Mouse (Mus musculus) left cerebral cortex, adult 11 months (tissue): ENCODE measurements around the gene Smyd4.

Source experiments
- DNase-seq: peaks from one replicate; pipeline ENCODE4 v3.0.0; 2022; ENCODE audit warnings: low spot score

Smyd4 gene

DNA sequence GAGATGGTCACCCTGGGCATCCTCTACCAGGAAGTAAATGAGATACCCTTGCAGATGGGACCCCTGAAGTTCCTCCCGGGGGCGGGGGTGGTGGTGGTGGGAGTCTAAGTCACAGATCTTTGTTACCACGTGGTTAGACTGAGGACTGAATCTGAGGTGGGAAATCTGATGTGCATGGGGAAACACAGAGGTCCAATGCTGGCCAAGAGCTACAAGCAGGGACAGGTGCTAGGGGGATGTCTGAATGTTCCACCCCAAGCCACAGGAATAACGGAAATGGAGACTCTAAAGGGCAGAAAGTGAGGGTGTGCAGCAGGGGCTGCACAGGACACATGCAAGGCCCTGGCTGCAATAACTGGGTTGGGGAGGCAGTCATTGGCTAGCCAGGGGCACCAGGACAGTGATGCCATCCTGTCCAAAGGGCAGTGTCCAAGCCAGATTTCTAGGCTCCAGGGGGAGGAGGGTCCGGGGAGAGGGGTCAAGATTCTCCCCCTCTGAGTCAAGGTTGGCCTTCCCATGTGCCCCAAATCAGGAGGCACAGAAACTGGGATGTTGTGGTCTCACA is 72.7 kb downstream of the Smyd4 start:
- no peak for DNase-seq

DNA sequence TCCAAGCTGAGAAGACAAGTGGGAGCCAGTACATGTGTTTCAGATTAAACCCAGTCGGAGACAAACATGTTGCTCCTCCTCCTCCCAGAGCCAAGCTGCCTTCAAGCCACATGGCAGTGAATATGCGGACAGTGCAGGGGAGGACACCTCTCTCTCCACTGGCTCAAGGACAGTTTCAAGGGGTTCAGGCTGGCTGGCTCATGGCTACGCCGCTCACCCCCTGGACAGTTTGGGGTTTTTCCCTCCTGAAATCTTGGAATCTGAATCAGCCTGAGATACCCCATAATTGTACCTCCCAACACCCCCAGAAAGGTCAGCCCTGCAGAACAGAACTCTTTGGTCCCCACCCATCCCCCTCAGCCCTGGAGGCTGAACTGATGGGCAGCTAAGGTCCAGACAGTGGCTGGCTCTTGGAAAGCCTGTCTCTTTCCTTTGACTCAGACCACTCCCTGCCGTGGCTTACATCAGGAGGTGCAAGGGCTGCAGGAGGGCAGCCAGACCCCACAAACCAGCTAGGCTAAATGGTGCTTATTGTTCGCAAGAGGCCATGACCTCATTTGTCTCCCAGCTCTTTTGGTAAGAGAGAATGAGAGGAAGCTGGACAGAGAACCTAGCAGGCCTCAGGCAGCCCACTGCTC is 73.3 kb downstream of the Smyd4 start:
- no peak for DNase-seq

DNA sequence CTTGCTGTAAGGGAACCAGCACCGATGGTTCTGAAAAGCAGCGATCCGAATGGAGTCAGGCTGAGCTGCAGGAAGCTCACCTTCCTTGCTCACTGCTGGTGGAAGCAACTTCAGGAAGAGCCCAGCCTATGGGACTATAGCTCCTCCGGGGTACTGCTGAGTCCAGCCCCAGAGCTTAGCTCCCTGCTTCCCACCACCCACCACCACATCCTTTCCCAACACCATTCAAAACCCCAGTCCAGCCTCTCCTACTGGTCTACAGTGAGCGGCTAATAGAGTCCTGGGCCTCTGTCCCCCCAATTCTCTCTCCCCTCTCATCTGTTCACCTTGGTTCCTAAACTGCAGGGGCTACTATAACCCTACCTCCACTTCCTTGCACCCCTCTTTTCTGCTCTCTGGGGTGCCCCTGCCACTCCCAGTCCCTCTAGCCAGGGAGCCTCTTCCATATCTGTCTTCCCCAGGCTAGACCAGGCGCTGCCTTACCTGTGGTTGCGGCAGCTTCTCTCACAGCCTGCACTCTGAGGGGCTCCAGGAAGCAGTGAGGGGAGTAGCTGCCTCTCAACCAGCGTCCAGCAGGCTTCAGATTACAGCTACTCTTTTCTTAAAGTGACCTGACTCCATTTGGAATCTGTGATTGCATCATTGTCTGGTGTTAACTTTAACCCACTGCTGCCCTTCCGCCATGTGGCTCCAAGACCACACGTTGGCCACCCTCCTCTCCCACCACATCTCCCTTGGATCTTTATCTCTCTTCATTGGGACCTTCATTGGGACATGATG is 74.0 kb downstream of the Smyd4 start, which contains the start of gene Serpinf1:
Serpinf1 (minus strand) TSS at position 689 of the 780 bp plus-strand sequence.
- DNase-seq, result no peak

DNA sequence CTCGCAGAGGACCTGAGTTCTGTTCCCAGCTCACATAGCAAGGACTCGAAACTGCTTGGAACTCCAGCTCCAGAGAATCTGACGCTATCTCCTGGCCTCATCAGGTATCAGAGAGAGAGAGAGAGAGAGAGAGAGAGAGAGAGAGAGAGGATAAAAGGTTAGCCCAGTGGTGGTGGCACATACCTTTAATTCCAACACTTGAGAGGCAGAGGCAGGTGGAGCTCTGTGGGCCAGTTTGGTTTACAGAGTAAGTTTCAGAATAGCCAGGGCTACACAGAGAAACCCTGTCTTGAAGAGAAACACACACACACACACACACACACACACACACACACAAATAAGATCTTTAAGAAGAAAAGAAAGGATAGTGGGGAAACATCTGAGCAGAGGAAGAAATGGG is 74.9 kb downstream of the Smyd4 start:
- DNase-seq, result no peak

DNA sequence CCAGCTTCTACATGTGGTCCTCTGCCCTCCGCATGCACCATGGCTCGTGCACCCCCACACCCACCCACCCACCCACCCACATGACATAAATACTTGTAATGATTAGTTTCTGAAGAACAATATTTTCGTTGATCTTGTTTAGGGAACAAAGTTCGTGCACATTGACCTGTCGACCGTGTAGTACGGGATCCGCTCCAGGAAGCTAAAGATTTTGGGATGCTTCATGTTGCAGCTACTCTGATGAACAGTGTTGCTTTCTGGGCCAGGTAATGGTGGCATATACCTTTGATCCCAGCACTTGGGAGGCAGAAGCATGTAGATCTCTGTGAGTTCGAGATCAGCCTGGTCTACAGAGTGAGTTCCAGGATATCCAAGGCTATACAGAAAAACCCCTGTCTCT is 75.8 kb downstream of the Smyd4 start:
- DNase-seq, result no peak

- no peak for DNase-seq
Measured at GRCm38 (mm10) chr11:75424459-75424858, 76.2 kb downstream of the Smyd4 start.

DNA sequence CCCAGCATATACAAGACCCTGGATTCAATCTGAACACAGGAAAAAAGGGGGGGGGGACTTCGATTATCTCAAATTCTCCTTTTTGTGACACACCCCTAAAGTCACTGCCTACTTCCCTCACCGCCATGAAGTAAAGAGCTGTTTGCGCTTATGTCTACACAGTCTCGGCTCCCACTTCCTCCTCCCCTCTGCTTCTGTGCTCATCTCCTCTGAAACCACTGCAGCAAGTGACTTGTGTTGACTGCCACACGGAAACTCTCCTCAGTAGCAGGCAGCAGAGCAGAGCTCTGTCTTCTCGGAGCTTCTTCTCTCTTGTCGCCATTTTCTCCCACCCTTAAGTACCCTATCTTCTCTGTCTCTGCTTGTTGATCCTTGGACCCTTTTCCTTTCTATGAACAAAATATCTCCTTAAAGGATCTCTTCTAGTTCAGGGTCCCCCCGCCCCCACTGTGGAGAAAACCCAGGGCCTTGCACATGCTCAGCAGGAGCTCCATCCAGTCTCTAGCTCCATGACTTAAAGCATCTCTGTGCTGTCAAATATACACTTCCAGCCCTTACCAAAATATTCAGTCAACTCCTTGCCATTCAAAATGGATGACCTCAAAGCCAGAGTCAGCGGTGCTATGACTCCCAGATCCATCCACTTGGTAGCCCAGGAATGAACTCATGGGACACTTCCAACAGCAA is 80.9 kb downstream of the Smyd4 start:
- no peak for DNase-seq

DNA sequence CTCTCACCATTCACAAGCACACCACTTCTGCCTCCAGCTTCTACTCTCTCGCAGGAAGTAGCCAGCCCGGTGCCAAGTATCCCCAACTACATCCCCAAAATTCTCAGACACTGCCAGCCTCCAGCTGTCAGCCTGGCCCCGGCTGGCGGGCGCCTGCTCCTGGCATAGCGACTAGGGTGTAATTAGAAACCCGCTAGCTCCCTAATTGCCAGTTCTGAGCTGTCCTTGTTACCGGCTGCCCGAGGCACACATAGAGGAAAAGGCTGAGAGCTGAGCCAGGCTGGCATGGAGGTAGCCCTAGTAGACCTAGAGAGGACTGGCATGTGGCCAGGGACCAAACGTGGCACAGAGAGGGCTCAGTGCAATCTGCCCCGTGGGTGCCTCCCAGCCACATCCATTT is 83.1 kb downstream of the Smyd4 start:
- peak; percentile 66 for DNase-seq

GRCm38 (mm10) chr11:75434138-75434537 is 85.9 kb downstream of the Smyd4 start:
- DNase-seq, result no peak

- DNase-seq, result no peak
Measured at GRCm38 (mm10) chr11:75438194-75438593, 90.0 kb downstream of the Smyd4 start.

- DNase-seq, result no peak
Measured at GRCm38 (mm10) chr11:75438804-75439203, 90.6 kb downstream of the Smyd4 start.

- DNase-seq, result no peak
Measured at GRCm38 (mm10) chr11:75439363-75439762, 91.1 kb downstream of the Smyd4 start, which contains the start of gene Serpinf2. Serpinf2 (minus strand) TSS chr11:75439591.

- no peak for DNase-seq
Measured at GRCm38 (mm10) chr11:75439951-75440350, 91.7 kb downstream of the Smyd4 start.

GRCm38 (mm10) chr11:75441034-75441433 is 92.8 kb downstream of the Smyd4 start:
- no peak for DNase-seq

- DNase-seq, result no peak
Measured at GRCm38 (mm10) chr11:75441601-75442000, 93.4 kb downstream of the Smyd4 start.

- no peak for DNase-seq
Measured at GRCm38 (mm10) chr11:75443711-75444110, 95.5 kb downstream of the Smyd4 start.

- DNase-seq, result no peak
Measured at GRCm38 (mm10) chr11:75448575-75448974, 100.3 kb downstream of the Smyd4 start.

- no peak for DNase-seq
Measured at GRCm38 (mm10) chr11:75449695-75450094, 101.5 kb downstream of the Smyd4 start.

- DNase-seq, result no peak
Measured at GRCm38 (mm10) chr11:75450304-75450908, 102.2 kb downstream of the Smyd4 start.

GRCm38 (mm10) chr11:75450936-75451335 is 102.7 kb downstream of the Smyd4 start:
- DNase-seq, result no peak

- DNase-seq, result no peak
Measured at GRCm38 (mm10) chr11:75452081-75452480, 103.8 kb downstream of the Smyd4 start.
